Mouse (Mus musculus) CH12.LX (cell line): ENCODE measurements at regions not wholly inside any gene's neighbourhood (a gene's known extent, or its start where the extent isn't known, plus 50 kb on each side); places are given as distances from the start of the nearest gene placed in this dataset.

Experiments used
- CHD1 ChIP-seq: IDR thresholded peaks from 2 replicates; pipeline ENCODE4 v1.6.1; 2012; ENCODE audit warnings: low read depth, low read length, improper control_type of control experiment, inconsistent platforms
- CTCF ChIP-seq, 2 experiments: IDR thresholded peaks in 1 of 2; conservative IDR thresholded peaks in 1 of 2; 2 replicates each; pipeline ENCODE4 v1.5.1; 2011 to 2012; ENCODE audit warnings: low read depth in 2 of 2, low read length in 2 of 2, improper control_type of control experiment in 1 of 2, inconsistent platforms in 1 of 2, mild to moderate bottlenecking in 1 of 2, moderate library complexity in 1 of 2
- EP300 ChIP-seq: IDR thresholded peaks from 2 replicates; pipeline ENCODE4 v1.6.1; 2011; ENCODE audit warnings: low read length, improper control_type of control experiment
- HCFC1 ChIP-seq: IDR thresholded peaks from 2 replicates; pipeline ENCODE4 v1.6.1; 2012; ENCODE audit warnings: low read depth, mild to moderate bottlenecking, inconsistent platforms, low read length, improper control_type of control experiment
- KAT2A ChIP-seq: IDR thresholded peaks from 2 replicates; pipeline ENCODE4 v1.6.1; 2012; ENCODE audit warnings: low read length, improper control_type of control experiment, inconsistent platforms; ENCODE audit not compliant: insufficient replicate concordance
- MXI1 ChIP-seq: IDR thresholded peaks from 2 replicates; pipeline ENCODE4 v1.6.1; 2011; ENCODE audit warnings: mild to moderate bottlenecking, low read depth, low read length, improper control_type of control experiment
- POLR2A ChIP-seq: IDR thresholded peaks from 2 replicates; pipeline ENCODE4 v1.6.1; 2011; ENCODE audit warnings: low read depth, mild to moderate bottlenecking, improper control_type of control experiment, low read length
- SIN3A ChIP-seq: IDR thresholded peaks from 2 replicates; pipeline ENCODE4 v1.6.1; 2012; ENCODE audit warnings: low read length, improper control_type of control experiment, inconsistent platforms
- TCF12 ChIP-seq: IDR thresholded peaks from 2 replicates; pipeline ENCODE4 v1.6.1; 2014; ENCODE audit warnings: low read depth, mild to moderate bottlenecking, inconsistent platforms, low read length, improper control_type of control experiment

GRCm38 (mm10) chr4:8992171-8992570 lies 753.3 kb upstream of the Car8 start:
- TF ChIP-seq KAT2A (no peak), EP300 (no peak), CTCF (conservative IDR thresholded peaks at IDR 0.05 in 1 of 2, IDR thresholded peaks at IDR 0.05 in 1 of 2; ENCODE audit: low read depth in 2 of 2, low read length in 2 of 2) (no peak), SIN3A (no peak), MXI1 (no peak), CHD1 (no peak), POLR2A (no peak), TCF12 (no peak), HCFC1 (no peak)
